Mouse (Mus musculus): ENCODE data around the gene Pacsin2. TPM values are rescaled to one million over a fixed set of nuclear protein-coding genes. Genes with fewer than 3 reads are reported as not detected.
A peak's percentile ranks its signal among the peaks of the same experiment; 100 is the strongest.

The Pacsin2 gene
- polyA plus RNA-seq, 1 experiment = 8.8 TPM

- TF ChIP-seq GATA1 (IDR thresholded peaks at IDR 0.05; ENCODE audit: low read length) (peak; percentile 71), TAL1 (IDR thresholded peaks at IDR 0.05; ENCODE audit: low read length) (0 out of 3 replicates have a peak, but pooled peaks have one; percentile 30)
- no peaks in the 10 kb centered on the region for H3K27me3 ChIP-seq (ENCODE audit: control insufficient read depth)
- peaks cover 15% of the 10 kb centered on the region for H3K9me3 ChIP-seq (ENCODE audit: control insufficient read depth, low read length)
- H3K4me1 ChIP-seq (ENCODE audit: control insufficient read depth) = peaks cover 92% of the 10 kb centered on the region
- H3K36me3 ChIP-seq (ENCODE audit: control insufficient read depth) = peaks cover 62% of the 10 kb centered on the region
- H3K4me3 ChIP-seq (replicated peaks) = peak overlapping the region; percentile 59
These were observed 40.6 kb downstream of the Pacsin2 start for GRCm38 (mm10) chr15:83423589-83424384.

- TF ChIP-seq TAL1 (IDR thresholded peaks at IDR 0.05; ENCODE audit: low read length) (peak; percentile 36; the same call in 1 of the 3 replicates), GATA1 (IDR thresholded peaks at IDR 0.05; ENCODE audit: low read length) (0 out of 2 replicates have a peak, but pooled peaks have one; percentile 11)
- Histone ChIP-seq H3K36me3 (ENCODE audit: control insufficient read depth) (peaks cover 68% of the 10 kb centered on the region), H3K27me3 (ENCODE audit: control insufficient read depth) (no peaks in the 10 kb centered on the region), H3K4me3 (replicated peaks) (peak overlapping the region; percentile 59), H3K9me3 (ENCODE audit: control insufficient read depth, low read length) (peaks cover 15% of the 10 kb centered on the region), H3K4me1 (ENCODE audit: control insufficient read depth) (peaks cover 92% of the 10 kb centered on the region)
These were observed 42.0 kb downstream of the Pacsin2 start for GRCm38 (mm10) chr15:83422299-83422981.

- Histone ChIP-seq H3K9me3 (ENCODE audit: control insufficient read depth, low read length) (peaks cover 8% of the 10 kb centered on the region), H3K4me1 (ENCODE audit: control insufficient read depth) (peaks cover 81% of the 10 kb centered on the region), H3K4me3 (replicated peaks) (no peak overlapping the region), H3K27me3 (ENCODE audit: control insufficient read depth) (no peaks in the 10 kb centered on the region), H3K36me3 (ENCODE audit: control insufficient read depth) (peaks cover 54% of the 10 kb centered on the region)
- no peak for TF ChIP-seq GATA1 (IDR thresholded peaks at IDR 0.05; ENCODE audit: low read length)
These were observed 44.8 kb downstream of the Pacsin2 start for GRCm38 (mm10) chr15:83419562-83419961.

GRCm38 (mm10) chr15:83418685-83419084 is 45.7 kb downstream of the Pacsin2 start:
- Histone ChIP-seq H3K4me1 (ENCODE audit: control insufficient read depth) (peaks cover 74% of the 10 kb centered on the region), H3K27me3 (ENCODE audit: control insufficient read depth) (no peaks in the 10 kb centered on the region), H3K4me3 (replicated peaks) (no peak overlapping the region), H3K9me3 (ENCODE audit: control insufficient read depth, low read length) (peaks cover 4% of the 10 kb centered on the region), H3K36me3 (ENCODE audit: control insufficient read depth) (peaks cover 47% of the 10 kb centered on the region)
- TF ChIP-seq TAL1 (IDR thresholded peaks at IDR 0.05; ENCODE audit: low read length) = no peak
- no peak for TF ChIP-seq GATA1 (IDR thresholded peaks at IDR 0.05; ENCODE audit: low read length)

- no peaks in the 10 kb centered on the region for H3K27me3 ChIP-seq (ENCODE audit: control insufficient read depth)
- TF ChIP-seq GATA1 (IDR thresholded peaks at IDR 0.05; ENCODE audit: low read length) (no peak), TAL1 (IDR thresholded peaks at IDR 0.05; ENCODE audit: low read length) (no peak)
- H3K4me1 ChIP-seq (ENCODE audit: control insufficient read depth) = peaks cover 68% of the 10 kb centered on the region
- no peak overlapping the region for H3K4me3 ChIP-seq (replicated peaks)
- H3K9me3 ChIP-seq (ENCODE audit: control insufficient read depth, low read length) = peaks cover 2% of the 10 kb centered on the region; the same call in 1 of the 2 replicates
- H3K36me3 ChIP-seq (ENCODE audit: control insufficient read depth) = peaks cover 50% of the 10 kb centered on the region
These were observed 46.5 kb downstream of the Pacsin2 start for GRCm38 (mm10) chr15:83417916-83418315.

GRCm38 (mm10) chr15:83417407-83417806 is 47.0 kb downstream of the Pacsin2 start:
- H3K27me3 ChIP-seq (ENCODE audit: control insufficient read depth) = no peaks in the 10 kb centered on the region
- no peak overlapping the region for H3K4me3 ChIP-seq (replicated peaks)
- H3K9me3 ChIP-seq (ENCODE audit: control insufficient read depth, low read length) = peaks cover 2% of the 10 kb centered on the region; the same call in 1 of the 2 replicates
- H3K4me1 ChIP-seq (ENCODE audit: control insufficient read depth) = peaks cover 66% of the 10 kb centered on the region
- TF ChIP-seq TAL1 (IDR thresholded peaks at IDR 0.05; ENCODE audit: low read length) (no peak), GATA1 (IDR thresholded peaks at IDR 0.05; ENCODE audit: low read length) (no peak)
- H3K36me3 ChIP-seq (ENCODE audit: control insufficient read depth) = peaks cover 51% of the 10 kb centered on the region

GRCm38 (mm10) chr15:83415391-83415790 is 49.0 kb downstream of the Pacsin2 start:
- H3K4me3 ChIP-seq (replicated peaks) = no peak overlapping the region
- no peaks in the 10 kb centered on the region for H3K9me3 ChIP-seq (ENCODE audit: control insufficient read depth, low read length)
- peaks cover 52% of the 10 kb centered on the region for H3K36me3 ChIP-seq (ENCODE audit: control insufficient read depth)
- H3K27me3 ChIP-seq (ENCODE audit: control insufficient read depth) = no peaks in the 10 kb centered on the region
- TF ChIP-seq TAL1 (IDR thresholded peaks at IDR 0.05; ENCODE audit: low read length) (no peak), GATA1 (IDR thresholded peaks at IDR 0.05; ENCODE audit: low read length) (no peak)
- H3K4me1 ChIP-seq (ENCODE audit: control insufficient read depth) = peaks cover 59% of the 10 kb centered on the region

GRCm38 (mm10) chr15:83411616-83412015 is 52.8 kb downstream of the Pacsin2 start:
- no peaks in the 10 kb centered on the region for H3K9me3 ChIP-seq (ENCODE audit: control insufficient read depth, low read length)
- peaks cover 69% of the 10 kb centered on the region for H3K36me3 ChIP-seq (ENCODE audit: control insufficient read depth)
- peaks cover 54% of the 10 kb centered on the region for H3K4me1 ChIP-seq (ENCODE audit: control insufficient read depth)

GRCm38 (mm10) chr15:83410735-83411134 is 53.7 kb downstream of the Pacsin2 start:
- TF ChIP-seq GATA1 (IDR thresholded peaks at IDR 0.05; ENCODE audit: low read length) (no peak), TAL1 (IDR thresholded peaks at IDR 0.05; ENCODE audit: low read length) (no peak)
- Histone ChIP-seq H3K36me3 (ENCODE audit: control insufficient read depth) (peaks cover 74% of the 10 kb centered on the region), H3K4me3 (replicated peaks) (no peak overlapping the region), H3K27me3 (ENCODE audit: control insufficient read depth) (no peaks in the 10 kb centered on the region), H3K4me1 (ENCODE audit: control insufficient read depth) (peaks cover 54% of the 10 kb centered on the region), H3K9me3 (ENCODE audit: control insufficient read depth, low read length) (no peaks in the 10 kb centered on the region)

More at GRCm38 (mm10) chr15:83411616-83412015, 52.8 kb downstream of the Pacsin2 start:
- no peaks in the 10 kb centered on the region for H3K27me3 ChIP-seq (ENCODE audit: control insufficient read depth)
- TF ChIP-seq TAL1 (IDR thresholded peaks at IDR 0.05; ENCODE audit: low read length) (no peak), GATA1 (IDR thresholded peaks at IDR 0.05; ENCODE audit: low read length) (no peak)
- no peak overlapping the region for H3K4me3 ChIP-seq (replicated peaks)

Measured in erythroblast, embryonic 14.5 days (primary cell).